Mouse (Mus musculus) cerebellum, adult 2 months (tissue): ENCODE data around the gene Cxcl3.

ENCODE experiments used
- CTCF ChIP-seq: fragments of 200-500 bp; IDR thresholded peaks from 2 replicates; pipeline ENCODE4 v1.5.1; 2011; ENCODE audit warnings: low read depth, mild to moderate bottlenecking, control low read depth, low read length, moderate library complexity, borderline replicate concordance; ENCODE audit not compliant: insufficient read depth
- POLR2A ChIP-seq: fragments of 200-500 bp; IDR thresholded peaks from 2 replicates; pipeline ENCODE4 v1.6.1; 2011; ENCODE audit warnings: low read length, control low read depth, borderline replicate concordance; ENCODE audit not compliant: insufficient read depth

GRCm38 (mm10) chr5:90819756-90820155 is 33.9 kb downstream of the Cxcl3 start:
- TF ChIP-seq CTCF, result no peak
- TF ChIP-seq POLR2A, result no peak
